Mouse (Mus musculus): Measurements from ENCODE around the gene Arhgap23. TPM values are rescaled to one million over a fixed set of nuclear protein-coding genes. Genes with fewer than 3 reads are reported as not detected.

The Arhgap23 gene
- polyA plus RNA-seq, 1 experiment = 35.8 TPM

DNA sequence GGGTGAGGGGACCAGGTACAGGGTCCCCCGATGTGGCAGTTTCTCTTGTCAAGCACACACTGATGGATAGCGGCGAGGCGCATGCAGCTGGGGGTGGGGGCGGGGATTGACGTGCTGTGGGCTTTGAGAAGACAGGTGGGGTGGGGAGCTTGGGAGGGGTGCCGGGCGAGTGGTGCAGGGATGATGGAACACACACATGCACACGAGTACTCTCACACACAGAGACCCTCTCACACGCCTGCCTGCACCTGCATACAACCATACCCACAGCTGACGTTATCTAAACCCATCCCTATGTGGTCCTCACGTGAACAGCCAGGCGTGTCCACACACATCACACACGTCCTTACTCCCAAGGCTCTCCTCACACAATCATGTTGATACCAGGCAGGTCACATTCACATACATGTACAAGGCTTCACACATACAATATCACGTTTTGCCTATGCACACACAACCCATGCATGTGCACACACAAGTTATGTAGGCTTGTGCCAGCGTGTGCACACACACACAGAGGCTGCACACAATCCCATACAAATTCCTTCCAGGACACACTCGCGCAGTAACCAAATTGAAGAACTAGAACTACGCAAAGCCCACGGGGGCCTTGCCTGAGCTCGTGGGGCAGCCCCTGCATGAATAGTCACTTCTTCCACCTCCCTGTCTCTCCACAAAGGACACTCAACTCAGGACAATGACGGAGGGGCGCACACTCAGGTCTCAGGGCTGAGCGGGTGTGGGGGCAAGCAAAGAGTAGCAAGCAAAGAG lies 94.6 kb downstream of the Arhgap23 start:
- no peak for TF ChIP-seq POLR2A (IDR thresholded peaks at IDR 0.05; ENCODE audit: borderline replicate concordance, extremely low read depth, insufficient read depth, insufficient read length, poor library complexity, severe bottlenecking)
- TF ChIP-seq CTCF (IDR thresholded peaks at IDR 0.05; ENCODE audit: borderline replicate concordance, extremely low read depth, insufficient read depth, insufficient read length) = no peak
- peak; percentile 44 for DNase-seq (ENCODE audit: low read depth)

DNA sequence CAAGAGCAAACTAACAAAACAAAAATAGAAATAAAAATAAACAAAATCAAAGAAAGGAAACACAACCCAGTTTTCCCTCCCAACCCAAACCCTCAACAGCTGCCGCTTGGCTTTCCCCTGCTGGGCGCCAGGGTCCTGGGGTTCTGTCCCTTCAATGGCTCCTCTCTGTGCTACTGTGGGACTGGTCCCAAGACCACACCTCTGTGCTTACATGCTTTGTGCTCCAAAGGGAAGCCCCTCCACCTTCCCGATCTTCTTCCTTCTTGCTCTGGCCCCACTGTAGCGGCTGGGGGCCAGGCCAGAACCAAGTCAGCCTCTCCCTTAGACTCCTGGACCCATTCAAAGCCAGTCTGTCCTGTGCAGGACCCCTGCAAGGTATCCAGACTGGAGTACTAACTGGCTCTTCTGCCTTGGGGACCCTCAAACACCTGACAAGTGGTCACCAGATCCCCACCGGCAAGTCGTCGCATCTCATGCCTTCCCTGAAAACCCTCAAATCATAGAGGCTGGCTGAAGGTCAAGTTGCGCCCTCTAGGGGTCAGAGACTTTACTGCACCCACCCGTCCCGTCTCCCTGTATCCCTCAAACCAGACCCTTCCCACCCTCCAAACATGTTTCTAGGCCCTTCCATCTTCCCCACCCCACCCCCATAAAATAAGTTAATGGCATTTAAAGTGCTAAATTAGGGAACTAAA lies 95.8 kb downstream of the Arhgap23 start:
- peak; percentile 60 for DNase-seq (ENCODE audit: low read depth)
- TF ChIP-seq POLR2A (IDR thresholded peaks at IDR 0.05; ENCODE audit: borderline replicate concordance, extremely low read depth, insufficient read depth, insufficient read length, poor library complexity, severe bottlenecking) = no peak
- TF ChIP-seq CTCF (IDR thresholded peaks at IDR 0.05; ENCODE audit: borderline replicate concordance, extremely low read depth, insufficient read depth, insufficient read length) = peak; percentile 84

DNA sequence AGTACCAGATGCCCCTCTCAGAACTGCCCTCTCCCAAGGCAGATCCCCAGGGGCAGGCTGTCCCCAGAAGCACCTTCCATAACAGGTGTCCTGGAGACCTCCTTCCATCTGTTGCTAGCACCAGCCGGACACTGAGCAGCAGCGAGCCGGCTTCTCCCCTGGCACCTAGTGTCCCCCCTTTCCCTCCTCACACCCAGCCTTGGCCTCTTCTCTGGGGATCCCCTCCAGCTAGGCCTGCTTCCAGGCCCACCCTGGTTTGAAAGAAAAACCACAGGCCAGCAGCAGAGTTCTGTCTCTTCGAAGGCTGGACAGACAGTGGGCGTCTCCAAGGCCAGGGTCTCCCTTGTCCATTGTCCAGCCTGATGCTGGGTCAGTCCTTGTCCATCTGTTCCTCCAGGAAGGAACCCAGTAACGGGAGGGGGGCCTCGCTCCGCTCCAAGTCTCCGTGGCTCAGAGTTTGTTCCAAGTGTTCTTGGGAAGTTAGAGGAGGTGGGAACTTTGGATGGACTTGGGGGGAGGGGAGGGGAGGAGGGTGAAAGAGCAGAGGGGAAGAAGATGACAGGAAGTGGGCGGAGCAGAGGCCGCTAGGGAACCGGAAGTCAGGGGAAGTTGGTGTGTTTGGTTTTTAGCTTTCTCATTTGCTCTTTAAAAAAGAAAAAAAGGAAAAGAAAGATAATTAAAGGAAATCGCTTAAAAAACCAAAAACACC lies 96.5 kb downstream of the Arhgap23 start:
- no peak for TF ChIP-seq CTCF (IDR thresholded peaks at IDR 0.05; ENCODE audit: borderline replicate concordance, extremely low read depth, insufficient read depth, insufficient read length)
- no peak for TF ChIP-seq POLR2A (IDR thresholded peaks at IDR 0.05; ENCODE audit: borderline replicate concordance, extremely low read depth, insufficient read depth, insufficient read length, poor library complexity, severe bottlenecking)
- DNase-seq (ENCODE audit: low read depth) = no peak

DNA sequence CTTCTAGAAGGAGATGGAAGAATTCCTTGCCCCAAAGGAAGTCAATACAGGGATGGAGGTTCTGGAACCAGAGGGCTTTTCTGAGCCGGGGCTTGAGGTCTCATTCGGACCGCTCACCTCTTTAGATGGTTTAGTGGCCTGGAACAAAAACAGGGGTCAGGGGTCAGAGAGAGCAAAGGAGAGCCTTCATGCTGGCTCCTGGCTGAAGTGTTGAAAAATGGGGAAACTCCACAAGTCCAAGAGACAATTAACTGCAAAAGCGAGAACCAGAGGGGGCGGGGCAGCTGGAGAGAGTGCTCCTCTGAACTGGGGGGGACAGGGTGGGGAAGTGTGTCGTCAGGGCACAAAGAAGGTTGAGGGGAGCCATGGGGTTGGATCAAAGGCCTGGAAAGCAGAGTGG lies 97.2 kb downstream of the Arhgap23 start:
- TF ChIP-seq POLR2A (IDR thresholded peaks at IDR 0.05; ENCODE audit: borderline replicate concordance, extremely low read depth, insufficient read depth, insufficient read length, poor library complexity, severe bottlenecking) (no peak), CTCF (IDR thresholded peaks at IDR 0.05; ENCODE audit: borderline replicate concordance, extremely low read depth, insufficient read depth, insufficient read length) (no peak)
- DNase-seq (ENCODE audit: low read depth) = no peak

DNA sequence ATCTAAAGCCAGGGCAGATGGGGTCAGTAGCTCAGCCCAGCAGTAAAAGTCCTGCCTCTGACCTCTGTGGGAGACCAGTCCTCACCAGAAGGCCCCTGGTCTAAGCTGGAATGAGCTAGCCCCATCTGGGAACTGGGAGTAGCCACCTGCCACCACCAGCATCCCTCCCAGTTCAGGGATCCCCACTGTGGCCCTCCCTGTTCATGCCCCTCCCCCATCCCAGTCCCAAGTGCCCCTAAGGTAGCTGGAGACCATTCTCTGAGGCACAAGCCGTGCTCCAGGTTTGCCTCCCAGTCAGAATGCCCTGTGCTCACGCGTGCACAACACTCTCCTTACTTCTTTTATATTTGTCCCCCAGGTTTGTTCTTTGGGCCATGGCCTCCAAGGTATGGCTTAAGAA lies 97.7 kb downstream of the Arhgap23 start:
- TF ChIP-seq POLR2A (IDR thresholded peaks at IDR 0.05; ENCODE audit: borderline replicate concordance, extremely low read depth, insufficient read depth, insufficient read length, poor library complexity, severe bottlenecking) (no peak), CTCF (IDR thresholded peaks at IDR 0.05; ENCODE audit: borderline replicate concordance, extremely low read depth, insufficient read depth, insufficient read length) (no peak)
- no peak for DNase-seq (ENCODE audit: low read depth)

DNA sequence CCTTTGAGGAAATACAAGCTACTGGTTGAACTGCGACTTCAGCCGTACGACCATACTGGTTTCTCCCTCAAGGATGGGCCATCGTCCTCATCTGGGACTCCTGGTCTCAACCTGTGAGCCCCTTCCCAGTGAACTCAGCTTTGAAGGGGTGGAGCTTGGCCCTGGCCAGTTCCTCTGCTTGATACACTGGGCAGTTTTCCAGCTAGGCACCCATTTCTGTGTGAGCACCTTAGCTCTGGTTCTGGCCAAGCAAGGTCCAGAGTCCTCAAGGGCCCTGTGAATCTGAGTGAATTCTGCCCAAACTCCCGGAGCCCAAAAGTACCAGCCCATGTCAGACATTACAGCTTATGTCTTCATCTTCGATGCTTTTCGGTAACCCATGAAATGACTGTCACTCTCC lies 105.2 kb downstream of the Arhgap23 start:
- DNase-seq (ENCODE audit: low read depth) = no peak
- no peak for TF ChIP-seq CTCF (IDR thresholded peaks at IDR 0.05; ENCODE audit: borderline replicate concordance, extremely low read depth, insufficient read depth, insufficient read length)
- no peak for TF ChIP-seq POLR2A (IDR thresholded peaks at IDR 0.05; ENCODE audit: borderline replicate concordance, extremely low read depth, insufficient read depth, insufficient read length, poor library complexity, severe bottlenecking)

DNA sequence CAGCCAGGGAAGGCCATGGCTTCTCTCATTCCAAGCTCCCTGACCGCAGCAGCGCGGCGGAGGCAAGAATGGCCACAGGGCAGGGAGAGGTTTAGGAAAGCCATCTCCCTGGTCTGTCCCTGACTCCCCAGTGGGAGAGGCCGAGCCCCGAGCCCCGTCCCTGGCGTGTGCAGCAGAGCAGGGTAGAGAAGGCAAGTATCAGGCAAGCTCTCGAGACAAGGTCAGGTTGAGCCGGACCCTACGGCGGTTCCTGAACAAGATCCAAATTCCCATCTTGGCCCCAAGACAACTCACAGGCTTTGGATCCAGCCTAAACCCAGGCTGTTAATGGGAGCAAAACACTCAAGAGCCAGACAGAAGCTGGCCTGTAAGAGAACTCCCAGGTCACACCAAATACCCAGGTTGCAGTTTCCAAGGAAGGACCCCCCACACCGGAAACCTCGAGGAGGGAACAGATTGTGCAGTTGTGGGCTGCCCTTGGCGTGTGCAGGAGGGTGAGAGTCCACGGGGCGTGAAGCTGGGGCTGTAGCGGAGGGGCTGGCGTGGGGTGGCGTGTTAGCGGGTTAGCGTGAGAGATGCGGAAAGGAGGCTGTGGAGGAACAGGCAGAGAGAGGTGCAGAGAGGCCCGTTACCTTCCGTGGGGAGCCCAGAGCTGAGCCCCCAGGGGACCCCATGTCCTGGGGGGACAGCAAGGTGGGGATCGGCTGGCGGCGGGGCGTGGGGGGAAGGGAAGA lies 106.6 kb downstream of the Arhgap23 start:
- no peak for TF ChIP-seq CTCF (IDR thresholded peaks at IDR 0.05; ENCODE audit: borderline replicate concordance, extremely low read depth, insufficient read depth, insufficient read length)
- DNase-seq (ENCODE audit: low read depth) = no peak

DNA sequence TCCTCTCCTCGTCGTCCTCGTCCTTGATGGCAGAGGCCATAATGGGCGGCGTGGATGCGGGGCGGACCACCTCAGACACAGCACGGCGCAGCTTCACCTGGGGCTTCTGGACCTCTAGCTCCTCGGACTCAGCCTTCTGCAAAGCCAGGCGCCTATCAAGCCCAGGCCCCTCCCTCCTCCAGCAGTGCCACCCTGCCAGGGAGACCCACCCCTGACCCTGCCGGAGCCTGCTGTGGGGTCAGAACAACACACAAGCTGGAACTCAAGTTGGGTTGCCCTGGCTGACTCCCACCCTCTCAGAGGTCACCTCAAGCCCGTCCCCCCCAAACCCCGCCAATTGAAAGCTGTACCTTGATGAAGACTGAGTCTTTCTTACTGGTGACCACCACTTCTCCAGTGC lies 107.8 kb downstream of the Arhgap23 start:
- no peak for DNase-seq (ENCODE audit: low read depth)
- TF ChIP-seq CTCF (IDR thresholded peaks at IDR 0.05; ENCODE audit: borderline replicate concordance, extremely low read depth, insufficient read depth, insufficient read length) (no peak), POLR2A (IDR thresholded peaks at IDR 0.05; ENCODE audit: borderline replicate concordance, extremely low read depth, insufficient read depth, insufficient read length, poor library complexity, severe bottlenecking) (no peak)

DNA sequence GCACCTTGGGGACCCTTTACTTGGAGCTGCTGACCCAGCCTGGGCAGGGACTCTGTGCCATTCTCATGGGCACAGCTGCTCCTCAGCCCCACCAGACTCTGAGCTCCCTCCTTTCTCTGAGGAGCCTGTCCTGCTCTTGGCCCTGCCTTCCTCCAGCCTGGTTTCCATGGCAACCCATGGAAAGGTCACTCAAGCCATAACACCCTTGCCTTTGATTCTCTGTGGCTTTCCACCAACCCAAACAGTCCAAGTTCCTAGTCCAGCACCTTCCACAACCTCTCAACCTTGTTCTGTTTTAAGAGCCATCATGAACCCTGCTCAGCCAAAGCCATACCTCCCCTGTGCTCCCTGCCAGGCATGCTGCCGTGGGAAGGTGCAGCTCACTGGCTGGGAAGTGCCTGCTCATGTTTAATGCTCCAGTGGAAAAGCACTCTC lies 108.5 kb downstream of the Arhgap23 start:
- DNase-seq (ENCODE audit: low read depth) = no peak

DNA sequence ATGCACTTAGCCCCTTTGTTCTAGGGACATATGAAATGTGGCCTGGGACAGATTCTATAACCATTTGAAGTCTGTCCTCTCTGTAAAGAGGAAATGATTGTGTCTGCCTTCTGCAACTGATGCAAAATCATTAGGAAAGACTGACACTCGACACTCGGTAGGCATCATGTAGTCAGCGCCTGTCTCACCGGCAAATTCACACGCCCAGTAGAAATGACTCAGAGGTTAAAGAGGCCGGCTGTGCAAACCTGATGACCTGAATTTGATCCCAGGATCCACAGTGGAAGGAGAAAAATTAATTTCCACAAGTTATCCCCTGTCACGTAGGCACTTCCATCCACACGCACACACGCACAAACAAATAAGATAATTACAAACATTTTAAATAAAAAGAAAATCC lies 109.0 kb downstream of the Arhgap23 start:
- no peak for DNase-seq (ENCODE audit: low read depth)
- no peak for TF ChIP-seq CTCF (IDR thresholded peaks at IDR 0.05; ENCODE audit: borderline replicate concordance, extremely low read depth, insufficient read depth, insufficient read length)
- no peak for TF ChIP-seq POLR2A (IDR thresholded peaks at IDR 0.05; ENCODE audit: borderline replicate concordance, extremely low read depth, insufficient read depth, insufficient read length, poor library complexity, severe bottlenecking)

More for the DNA sequence above, 108.5 kb downstream of the Arhgap23 start:
- no peak for TF ChIP-seq CTCF (IDR thresholded peaks at IDR 0.05; ENCODE audit: borderline replicate concordance, extremely low read depth, insufficient read depth, insufficient read length)

DNA sequence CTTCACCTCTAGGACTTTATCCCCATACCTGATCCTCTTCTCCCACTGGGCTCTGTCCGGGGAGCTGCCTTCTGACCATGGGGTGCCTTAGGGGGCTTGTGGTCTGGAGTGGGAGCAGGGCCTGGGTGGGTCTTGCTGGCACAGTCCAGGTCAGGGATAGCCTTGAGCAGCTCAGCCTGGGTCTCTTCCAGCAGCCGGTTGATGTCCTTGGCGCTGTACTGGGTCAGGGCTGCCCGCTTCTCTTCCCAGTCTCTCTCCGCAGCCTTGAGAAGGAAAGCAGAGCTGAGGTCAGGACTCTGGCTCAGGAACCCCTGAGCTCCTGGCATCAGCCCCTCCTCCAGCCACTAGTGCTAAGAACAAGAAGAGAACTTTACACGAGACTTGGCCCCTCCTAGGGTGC lies 110.0 kb downstream of the Arhgap23 start:
- no peak for DNase-seq (ENCODE audit: low read depth)
- no peak for TF ChIP-seq CTCF (IDR thresholded peaks at IDR 0.05; ENCODE audit: borderline replicate concordance, extremely low read depth, insufficient read depth, insufficient read length)

Data from brain, embryonic 14.5 days (tissue).